Mouse (Mus musculus): ENCODE results near the gene Fam19a1. TPM values are rescaled to one million over a fixed set of nuclear protein-coding genes. Genes with fewer than 3 reads are reported as not detected.
A peak's percentile ranks its signal among the peaks of the same experiment; 100 is the strongest.

The Fam19a1 gene
- polyA plus RNA-seq, 1 experiment from 2014 or later, result 2.3 TPM

- Histone ChIP-seq H3K9ac (replicated peaks; ENCODE audit: low read depth) (no peak overlapping the region), H3K27me3 (replicated peaks; ENCODE audit: insufficient read depth, low read length) (no peaks in the 10 kb centered on the region), H3K4me3 (ENCODE audit: low read depth, low read length) (no peak overlapping the region), H3K4me1 (ENCODE audit: insufficient read depth, low read depth, low read length) (peaks cover 4% of the 10 kb centered on the region; the same call in 1 of the 2 replicates), H3K36me3 (ENCODE audit: insufficient read depth, low read length) (no peaks in the 10 kb centered on the region), H3K27ac (ENCODE audit: low read length) (no peak overlapping the region), H3K4me2 (replicated peaks; ENCODE audit: low read depth, low read length) (no peak overlapping the region), H3K9me3 (ENCODE audit: low read length) (no peaks in the 10 kb centered on the region)
- 26% methylated on average over 1 of the region's 1 CpGs for WGBS
- DNase-seq (ENCODE audit: low spot score) (no peak), ATAC-seq (no peak)
- TF ChIP-seq CTCF (IDR thresholded peaks at IDR 0.05) (no peak), EP300 (IDR thresholded peaks at IDR 0.05) (no peak)
Measured at GRCm38 (mm10) chr6:96114151-96114550, 1.2 kb downstream of the Fam19a1 start.

GRCm38 (mm10) chr6:96116148-96116533, 3.2 kb downstream of the Fam19a1 start:
- H3K9ac ChIP-seq (replicated peaks; ENCODE audit: low read depth), result peak overlapping the region; percentile 13; the same call in 1 of the 2 replicates
- ATAC-seq, result no peak
- H3K9me3 ChIP-seq (ENCODE audit: low read length), result no peaks in the 10 kb centered on the region
- peak overlapping the region; percentile 45 for H3K4me3 ChIP-seq (ENCODE audit: low read depth, low read length)
- H3K36me3 ChIP-seq (ENCODE audit: insufficient read depth, low read length), result no peaks in the 10 kb centered on the region
- WGBS, result 4% methylated on average over 6 of the region's 6 CpGs
- H3K4me2 ChIP-seq (replicated peaks; ENCODE audit: low read depth, low read length), result peak overlapping the region; percentile 81
- H3K27me3 ChIP-seq (replicated peaks; ENCODE audit: insufficient read depth, low read length), result no peaks in the 10 kb centered on the region
- H3K27ac ChIP-seq (ENCODE audit: low read length), result no peak overlapping the region
- TF ChIP-seq EP300 (IDR thresholded peaks at IDR 0.05), result no peak
- peak; percentile 44 for TF ChIP-seq CTCF (IDR thresholded peaks at IDR 0.05)
- H3K4me1 ChIP-seq (ENCODE audit: insufficient read depth, low read depth, low read length), result peaks cover 4% of the 10 kb centered on the region; the same call in 1 of the 2 replicates
- peak; percentile 52 for DNase-seq (ENCODE audit: low spot score)

- H3K36me3 ChIP-seq (ENCODE audit: insufficient read depth, low read length), result no peaks in the 10 kb centered on the region
- H3K27me3 ChIP-seq (replicated peaks; ENCODE audit: insufficient read depth, low read length), result no peaks in the 10 kb centered on the region
- H3K4me2 ChIP-seq (replicated peaks; ENCODE audit: low read depth, low read length), result peak overlapping the region; percentile 81
- H3K9ac ChIP-seq (replicated peaks; ENCODE audit: low read depth), result peak overlapping the region; percentile 13
- peak overlapping the region; percentile 45 for H3K4me3 ChIP-seq (ENCODE audit: low read depth, low read length)
- DNase-seq (ENCODE audit: low spot score), result peak; percentile 35
- TF ChIP-seq EP300 (IDR thresholded peaks at IDR 0.05) (no peak), CTCF (IDR thresholded peaks at IDR 0.05) (peak; percentile 47)
- ATAC-seq, result peak; percentile 62
- H3K27ac ChIP-seq (ENCODE audit: low read length), result no peak overlapping the region
- under 1% methylated on average over 32 of the region's 32 CpGs for WGBS
- H3K9me3 ChIP-seq (ENCODE audit: low read length), result no peaks in the 10 kb centered on the region
- H3K4me1 ChIP-seq (ENCODE audit: insufficient read depth, low read depth, low read length), result peaks cover 4% of the 10 kb centered on the region; the same call in 1 of the 2 replicates
Measured at GRCm38 (mm10) chr6:96116534-96117272, 3.7 kb downstream of the Fam19a1 start.

GRCm38 (mm10) chr6:96143326-96143725, 30.4 kb downstream of the Fam19a1 start:
- no peak overlapping the region for H3K4me2 ChIP-seq (replicated peaks; ENCODE audit: low read depth, low read length)
- no peaks in the 10 kb centered on the region for H3K36me3 ChIP-seq (ENCODE audit: insufficient read depth, low read length)
- ATAC-seq, result no peak
- no peaks in the 10 kb centered on the region for H3K27me3 ChIP-seq (replicated peaks; ENCODE audit: insufficient read depth, low read length)
- H3K4me1 ChIP-seq (ENCODE audit: insufficient read depth, low read depth, low read length), result no peaks in the 10 kb centered on the region
- H3K9me3 ChIP-seq (ENCODE audit: low read length), result no peaks in the 10 kb centered on the region
- H3K9ac ChIP-seq (replicated peaks; ENCODE audit: low read depth), result no peak overlapping the region
- no peak for DNase-seq (ENCODE audit: low spot score)
- 79% methylated on average over 1 of the region's 1 CpGs for WGBS
- no peak overlapping the region for H3K4me3 ChIP-seq (ENCODE audit: low read depth, low read length)
- H3K27ac ChIP-seq (ENCODE audit: low read length), result no peak overlapping the region
- TF ChIP-seq CTCF (IDR thresholded peaks at IDR 0.05), result no peak
- no peak for TF ChIP-seq EP300 (IDR thresholded peaks at IDR 0.05)

- no peak for ATAC-seq
- Histone ChIP-seq H3K4me2 (replicated peaks; ENCODE audit: low read depth, low read length) (no peak overlapping the region), H3K4me3 (ENCODE audit: low read depth, low read length) (no peak overlapping the region), H3K27me3 (replicated peaks; ENCODE audit: insufficient read depth, low read length) (no peaks in the 10 kb centered on the region), H3K9me3 (ENCODE audit: low read length) (no peaks in the 10 kb centered on the region), H3K9ac (replicated peaks; ENCODE audit: low read depth) (no peak overlapping the region), H3K4me1 (ENCODE audit: insufficient read depth, low read depth, low read length) (no peaks in the 10 kb centered on the region), H3K36me3 (ENCODE audit: insufficient read depth, low read length) (no peaks in the 10 kb centered on the region), H3K27ac (ENCODE audit: low read length) (no peak overlapping the region)
- TF ChIP-seq CTCF (IDR thresholded peaks at IDR 0.05) (no peak), EP300 (IDR thresholded peaks at IDR 0.05) (no peak)
- 82% methylated on average over 13 of the region's 13 CpGs for WGBS
- DNase-seq (ENCODE audit: low spot score), result no peak
Measured at GRCm38 (mm10) chr6:96165403-96165802, 52.4 kb downstream of the Fam19a1 start.

GRCm38 (mm10) chr6:96165818-96166379, 52.9 kb downstream of the Fam19a1 start, which contains the start of gene 1700123L14Rik:
1700123L14Rik (minus strand) TSS chr6:96166243.
- ATAC-seq (no peak), DNase-seq (ENCODE audit: low spot score) (no peak)
- H3K36me3 ChIP-seq (ENCODE audit: insufficient read depth, low read length), result no peaks in the 10 kb centered on the region
- no peak within 1 kb of the TSS for H3K4me3 ChIP-seq (ENCODE audit: low read depth, low read length)
- no peak within 1 kb of the TSS for H3K27ac ChIP-seq (ENCODE audit: low read length)
- H3K4me1 ChIP-seq (ENCODE audit: insufficient read depth, low read depth, low read length), result no peaks in the 10 kb centered on the region
- no peaks in the 10 kb centered on the region for H3K27me3 ChIP-seq (replicated peaks; ENCODE audit: insufficient read depth, low read length)
- no peak within 1 kb of the TSS for H3K4me2 ChIP-seq (replicated peaks; ENCODE audit: low read depth, low read length)
- TF ChIP-seq EP300 (IDR thresholded peaks at IDR 0.05) (no peak), CTCF (IDR thresholded peaks at IDR 0.05) (no peak)
- H3K9me3 ChIP-seq (ENCODE audit: low read length), result no peaks in the 10 kb centered on the region
- WGBS, result 76% methylated on average over 18 of the region's 18 CpGs
- H3K9ac ChIP-seq (replicated peaks; ENCODE audit: low read depth), result no peak within 1 kb of the TSS

Measured in lung, postnatal 0 days (tissue).